Comparison of ENCODE assay signal across 31 mouse cellular contexts in the genomic region with DNA sequence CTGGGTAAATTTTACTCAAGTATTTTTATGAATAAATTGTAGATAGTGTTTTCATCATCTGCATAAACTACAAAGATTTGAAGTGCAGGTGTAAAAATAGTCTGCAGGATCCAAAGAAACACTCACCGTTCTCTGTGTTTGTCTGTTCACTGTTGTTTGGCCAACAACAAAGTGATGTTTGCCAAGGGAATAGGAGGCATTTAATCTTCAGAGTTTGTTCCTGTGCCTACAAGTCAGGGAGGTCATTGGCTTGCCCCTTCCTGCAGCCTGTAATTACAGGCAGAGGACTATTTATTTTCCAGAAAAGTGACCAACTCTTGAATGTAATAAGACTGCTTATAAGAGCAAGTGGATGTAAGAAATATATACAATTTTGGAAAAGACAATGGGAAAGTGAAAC.
"Had no signal": no experiment of that assay in that cellular context is flagged by ENCODE, and none has a peak within 500 bp of the region (broad histone marks: within the 10 kb centered on the region; RNA-seq: fewer than 3 reads in every experiment).

No protein-coding gene starts in this region.

- H3K4me2 ChIP-seq: limb, embryonic 12.5 days; limb, embryonic 13.5 days; limb, embryonic 15.5 days; liver, embryonic 11.5 days; liver, embryonic 12.5 days; liver, embryonic 13.5 days; liver, embryonic 15.5 days; lung, embryonic 14.5 days; lung, embryonic 15.5 days; midbrain, embryonic 11.5 days; midbrain, embryonic 12.5 days; midbrain, embryonic 13.5 days; midbrain, embryonic 15.5 days; neural tube, embryonic 12.5 days had no signal

- ATAC-seq: liver, embryonic 12.5 days; liver, postnatal 0 days; lung, postnatal 0 days; midbrain, embryonic 13.5 days; midbrain, embryonic 15.5 days; midbrain, embryonic 16.5 days had no signal

- H3K4me1 ChIP-seq: liver, embryonic 12.5 days; liver, embryonic 13.5 days; megakaryocyte, embryonic 14.5 days; midbrain, embryonic 10.5 days; midbrain, embryonic 12.5 days; midbrain, embryonic 13.5 days; midbrain, embryonic 15.5 days; neural tube, embryonic 12.5 days had no signal

- H3K9me3 ChIP-seq: limb, embryonic 10.5 days; limb, embryonic 12.5 days; limb, embryonic 13.5 days; limb, embryonic 15.5 days; liver, embryonic 12.5 days; liver, embryonic 13.5 days; liver, embryonic 15.5 days; lung, embryonic 15.5 days; megakaryocyte, embryonic 14.5 days; midbrain, embryonic 10.5 days; midbrain, embryonic 12.5 days; midbrain, embryonic 13.5 days; midbrain, embryonic 15.5 days; neural tube, embryonic 12.5 days had no signal

- H3K27me3 ChIP-seq: limb, embryonic 12.5 days; limb, embryonic 13.5 days; limb, embryonic 15.5 days; liver, embryonic 12.5 days; liver, embryonic 13.5 days; liver, embryonic 15.5 days; lung, embryonic 15.5 days; megakaryocyte, embryonic 14.5 days; midbrain, embryonic 12.5 days; midbrain, embryonic 13.5 days; midbrain, embryonic 15.5 days; neural tube, embryonic 12.5 days had no signal

- H3K27ac ChIP-seq: limb, embryonic 10.5 days; limb, embryonic 12.5 days; limb, embryonic 13.5 days; limb, embryonic 15.5 days; liver, embryonic 12.5 days; liver, embryonic 13.5 days; liver, embryonic 14.5 days; macrophage; midbrain, embryonic 10.5 days; midbrain, embryonic 12.5 days; midbrain, embryonic 13.5 days; midbrain, embryonic 15.5 days; neural tube, embryonic 12.5 days had no signal

- DNase-seq: left cerebral cortex, postnatal 4 days; liver, embryonic 13.5 days; liver, postnatal 0 days; lung, adult 18-20 months; lung, adult 2 months; lung, embryonic 14.5 days; lung, postnatal 10 days; lung, postnatal 14 days; lung, postnatal 36 days; lung, postnatal 4 days; midbrain, embryonic 14.5 days had no signal

- H3K36me3 ChIP-seq: limb, embryonic 10.5 days; limb, embryonic 12.5 days; limb, embryonic 13.5 days; limb, embryonic 15.5 days; liver, embryonic 12.5 days; liver, embryonic 13.5 days; liver, embryonic 15.5 days; lung, embryonic 15.5 days; midbrain, embryonic 10.5 days; midbrain, embryonic 12.5 days; midbrain, embryonic 13.5 days; midbrain, embryonic 15.5 days; neural tube, embryonic 12.5 days had no signal

- H3K9ac ChIP-seq: limb, embryonic 12.5 days; limb, embryonic 13.5 days; limb, embryonic 15.5 days; liver, embryonic 12.5 days; liver, embryonic 13.5 days; liver, embryonic 14.5 days; liver, embryonic 15.5 days; liver, postnatal 0 days; lung, embryonic 14.5 days; lung, embryonic 15.5 days; midbrain, embryonic 12.5 days; midbrain, embryonic 13.5 days; midbrain, embryonic 15.5 days; neural tube, embryonic 12.5 days had no signal

- H3K4me3 ChIP-seq: limb, embryonic 10.5 days; limb, embryonic 12.5 days; limb, embryonic 13.5 days; limb, embryonic 15.5 days; liver, embryonic 12.5 days; liver, embryonic 13.5 days; liver, embryonic 15.5 days; lung, embryonic 15.5 days; megakaryocyte, embryonic 14.5 days; midbrain, embryonic 10.5 days; midbrain, embryonic 12.5 days; midbrain, embryonic 13.5 days; midbrain, embryonic 15.5 days; myocyte; neural tube, embryonic 12.5 days had no signal
